Mouse (Mus musculus): ENCODE results near the gene Fut4.
A peak's percentile ranks its signal among the peaks of the same experiment; 100 is the strongest.

GRCm38 (mm10) chr9:14773813-14774212 is 21.6 kb upstream of the Fut4 start:
- TF ChIP-seq POLR2A (IDR thresholded peaks at IDR 0.05; ENCODE audit: extremely low read depth, insufficient read depth, low read length): no peak
- TF ChIP-seq CTCF (IDR thresholded peaks at IDR 0.05; ENCODE audit: extremely low read depth, insufficient read depth, low read length): peak; percentile 37; the same call in 1 of the 2 replicates

Measured in cortical plate, adult 2 months (tissue).